Mouse (Mus musculus): ENCODE results near the gene Spata9. TPM values are rescaled to one million over a fixed set of nuclear protein-coding genes. Genes with fewer than 3 reads are reported as not detected.
"Not testable (repeated sequence)": the region's sequence is repeated elsewhere in the genome, so short reads cannot be mapped to it uniquely, and the experiment has no call there.

The Spata9 gene
- polyA plus RNA-seq (2015; fragmentation: Nextera tagmentation; extraction: Ambion mirVana): 0.73 and 0.74 TPM in 2 replicates

DNA sequence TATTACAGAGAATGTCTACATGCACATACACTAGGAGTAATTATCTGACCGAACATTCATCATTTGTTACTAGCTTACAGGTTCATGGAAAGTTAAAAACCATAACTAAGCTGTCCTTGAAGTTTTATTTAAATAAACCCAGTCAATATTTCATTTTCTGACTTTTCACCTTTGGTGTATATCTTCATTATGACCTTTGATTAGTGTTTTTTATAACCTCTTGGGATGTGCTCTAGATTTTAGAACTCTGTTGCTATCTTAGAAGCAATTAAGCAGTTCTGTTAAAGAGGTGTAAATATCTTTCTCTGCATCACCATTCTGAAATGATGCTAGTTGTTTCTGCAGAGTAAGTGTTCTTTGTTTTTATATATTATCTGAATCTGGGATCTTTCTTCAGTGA, at the start of gene Spata9:
Gene Spata9, plus strand, starts transcription at position 301 of the 400 bp plus-strand sequence.
- H3K4me2 ChIP-seq: no peak within 1 kb of the TSS
- ATAC-seq (ENCODE audit: low read depth): no peak

DNA sequence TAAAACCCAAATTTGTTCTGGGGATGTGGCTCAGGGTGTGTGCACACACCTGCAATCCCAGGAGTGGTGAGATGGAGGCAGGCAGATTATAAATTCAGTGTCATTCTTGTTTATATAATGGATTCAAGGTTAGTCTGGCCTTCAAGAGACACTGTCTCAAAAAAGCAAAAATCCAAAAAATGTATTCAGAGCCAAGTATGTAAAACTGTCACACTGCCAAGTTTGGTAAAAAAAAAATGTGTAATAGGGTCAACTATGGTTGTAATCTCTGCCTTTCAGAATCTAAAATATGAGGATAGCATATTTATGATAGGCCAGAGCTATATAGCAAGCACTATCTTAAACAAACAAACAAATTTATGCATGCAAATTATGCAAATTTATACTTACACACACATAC, 39.0 kb upstream of the Spata9 start:
- Histone ChIP-seq H3K4me2 (no peak overlapping the region), H3K9ac (no peak overlapping the region), H3K4me3 (replicated peaks) (no peak overlapping the region), H3K9me3 (replicated peaks) (no peaks in the 10 kb centered on the region), H3K36me3 (peaks cover 4% of the 10 kb centered on the region; the same call in 1 of the 2 replicates), H3K4me1 (replicated peaks) (peaks cover 5% of the 10 kb centered on the region; the same call in 1 of the 2 replicates), H3K27ac (no peak overlapping the region), H3K27me3 (no peaks in the 10 kb centered on the region)
- no peak for DNase-seq
- no peak for ATAC-seq (ENCODE audit: low read depth)

More for the DNA sequence above, at the start of gene Spata9:
- H3K4me1 ChIP-seq (replicated peaks): no peaks in the 10 kb centered on the region
- WGBS (ENCODE audit: insufficient replicate concordance): 54% methylated on average over 1 of the region's 1 CpGs
- no peaks in the 10 kb centered on the region for H3K9me3 ChIP-seq (replicated peaks)
- no peaks in the 10 kb centered on the region for H3K36me3 ChIP-seq
- H3K27ac ChIP-seq: no peak within 1 kb of the TSS
- DNase-seq: no peak
- no peaks in the 10 kb centered on the region for H3K27me3 ChIP-seq
- no peak within 1 kb of the TSS for H3K9ac ChIP-seq
- H3K4me3 ChIP-seq (replicated peaks): no peak within 1 kb of the TSS

DNA sequence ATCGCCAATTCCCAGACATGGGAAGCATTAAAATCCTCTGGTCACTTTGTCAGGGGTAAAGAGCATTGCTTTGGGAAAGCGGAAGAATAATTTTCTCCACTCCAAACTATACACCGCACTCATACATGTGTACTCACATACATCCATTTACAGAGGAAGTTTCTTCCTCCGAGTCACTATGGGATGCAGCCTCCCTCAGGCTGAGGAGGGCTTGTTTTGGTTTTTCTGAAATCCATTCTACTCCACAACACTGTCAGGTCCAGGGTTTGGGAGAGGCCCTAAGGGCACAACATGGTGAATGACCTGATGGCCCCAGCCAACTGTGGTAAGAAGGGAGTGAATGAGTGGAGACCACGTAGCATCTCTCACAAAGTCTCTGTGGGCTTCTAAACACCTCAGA, 37.9 kb upstream of the Spata9 start:
- not testable (repeated sequence) for H3K4me3 ChIP-seq (replicated peaks); H3K27ac ChIP-seq; H3K9ac ChIP-seq; DNase-seq; H3K4me1 ChIP-seq (replicated peaks); ATAC-seq (ENCODE audit: low read depth); H3K4me2 ChIP-seq; H3K9me3 ChIP-seq (replicated peaks); H3K27me3 ChIP-seq; H3K36me3 ChIP-seq
- 73% methylated on average over 5 of the region's 5 CpGs for WGBS (ENCODE audit: insufficient replicate concordance)

DNA sequence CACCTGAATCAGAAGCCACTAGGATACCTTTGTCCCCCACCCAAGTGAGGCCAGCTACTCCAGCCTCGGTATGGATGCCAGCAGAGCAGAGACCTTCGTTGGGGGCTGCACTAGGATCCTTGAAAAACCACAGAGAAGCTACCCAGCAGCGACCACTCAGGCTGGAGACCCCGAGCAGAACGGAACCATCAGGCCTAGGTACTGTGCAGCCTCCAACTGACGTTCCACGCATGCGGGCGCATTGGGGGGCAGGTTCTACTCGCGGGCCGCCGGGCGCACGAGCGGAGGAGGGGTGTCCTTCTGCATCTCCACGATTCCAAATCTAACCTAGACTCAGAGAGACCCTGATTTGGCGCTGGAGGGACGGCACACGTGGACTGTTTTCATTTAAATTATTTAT, 36.9 kb upstream of the Spata9 start:
- H3K4me2 ChIP-seq: no peak overlapping the region
- H3K4me1 ChIP-seq (replicated peaks): peaks cover 5% of the 10 kb centered on the region; the same call in 1 of the 2 replicates
- H3K27me3 ChIP-seq: no peaks in the 10 kb centered on the region
- WGBS (ENCODE audit: insufficient replicate concordance): 75% methylated on average over 20 of the region's 20 CpGs
- H3K36me3 ChIP-seq: peaks cover 4% of the 10 kb centered on the region; the same call in 1 of the 2 replicates
- no peak overlapping the region for H3K9ac ChIP-seq
- DNase-seq (no peak), ATAC-seq (ENCODE audit: low read depth) (no peak)
- H3K4me3 ChIP-seq (replicated peaks): no peak overlapping the region
- H3K27ac ChIP-seq: no peak overlapping the region
- no peaks in the 10 kb centered on the region for H3K9me3 ChIP-seq (replicated peaks)

- 39% methylated on average over 2 of the region's 2 CpGs for WGBS (ENCODE audit: insufficient replicate concordance)
- peaks cover 5% of the 10 kb centered on the region; the same call in 1 of the 2 replicates for H3K4me1 ChIP-seq (replicated peaks)
- no peak overlapping the region for H3K4me3 ChIP-seq (replicated peaks)
- H3K9ac ChIP-seq: no peak overlapping the region
- H3K27me3 ChIP-seq: no peaks in the 10 kb centered on the region
- ATAC-seq (ENCODE audit: low read depth) (no peak), DNase-seq (no peak)
- no peak overlapping the region for H3K27ac ChIP-seq
- H3K36me3 ChIP-seq: peaks cover 4% of the 10 kb centered on the region; the same call in 1 of the 2 replicates
- no peak overlapping the region for H3K4me2 ChIP-seq
- no peaks in the 10 kb centered on the region for H3K9me3 ChIP-seq (replicated peaks)
These were observed 36.3 kb upstream of the Spata9 start for GRCm38 (mm10) chr13:75930660-75931059.

- Histone ChIP-seq H3K27me3 (no peaks in the 10 kb centered on the region), H3K4me1 (replicated peaks) (peaks cover 5% of the 10 kb centered on the region; the same call in 1 of the 2 replicates), H3K27ac (no peak overlapping the region), H3K4me2 (no peak overlapping the region), H3K4me3 (replicated peaks) (no peak overlapping the region), H3K9me3 (replicated peaks) (no peaks in the 10 kb centered on the region), H3K36me3 (peaks cover 4% of the 10 kb centered on the region; the same call in 1 of the 2 replicates), H3K9ac (no peak overlapping the region)
- peak; percentile 60 for ATAC-seq (ENCODE audit: low read depth)
- WGBS (ENCODE audit: insufficient replicate concordance): 18% methylated on average over 5 of the region's 5 CpGs
- DNase-seq: no peak
These were observed 35.9 kb upstream of the Spata9 start for GRCm38 (mm10) chr13:75931073-75931472.

GRCm38 (mm10) chr13:75933287-75933686, 33.7 kb upstream of the Spata9 start:
- Histone ChIP-seq H3K27me3 (no peaks in the 10 kb centered on the region), H3K4me1 (replicated peaks) (peaks cover 5% of the 10 kb centered on the region; the same call in 1 of the 2 replicates), H3K27ac (no peak overlapping the region), H3K4me2 (no peak overlapping the region), H3K9ac (no peak overlapping the region), H3K4me3 (replicated peaks) (no peak overlapping the region), H3K36me3 (peaks cover 12% of the 10 kb centered on the region; the same call in 1 of the 2 replicates), H3K9me3 (replicated peaks) (no peaks in the 10 kb centered on the region)
- WGBS (ENCODE audit: insufficient replicate concordance): 95% methylated on average over 1 of the region's 1 CpGs
- ATAC-seq (ENCODE audit: low read depth): no peak
- DNase-seq: no peak

GRCm38 (mm10) chr13:75938866-75939265, 28.1 kb upstream of the Spata9 start:
- ATAC-seq (ENCODE audit: low read depth) (no peak), DNase-seq (no peak)
- 69% methylated on average over 5 of the region's 5 CpGs for WGBS (ENCODE audit: insufficient replicate concordance)
- no peak overlapping the region for H3K4me2 ChIP-seq
- H3K4me1 ChIP-seq (replicated peaks): peaks cover 17% of the 10 kb centered on the region
- H3K4me3 ChIP-seq (replicated peaks): no peak overlapping the region
- H3K27ac ChIP-seq: no peak overlapping the region
- H3K36me3 ChIP-seq: 0 out of 2 replicates have a peak, but pooled peaks cover 8% of the 10 kb centered on the region
- H3K9ac ChIP-seq: no peak overlapping the region
- no peaks in the 10 kb centered on the region for H3K9me3 ChIP-seq (replicated peaks)
- H3K27me3 ChIP-seq: peaks cover 16% of the 10 kb centered on the region

GRCm38 (mm10) chr13:75940791-75941517, 26.0 kb upstream of the Spata9 start:
- Histone ChIP-seq H3K4me2 (no peak overlapping the region), H3K9me3 (replicated peaks) (no peaks in the 10 kb centered on the region), H3K4me3 (replicated peaks) (no peak overlapping the region), H3K4me1 (replicated peaks) (peaks cover 22% of the 10 kb centered on the region), H3K27me3 (peaks cover 22% of the 10 kb centered on the region), H3K9ac (no peak overlapping the region), H3K27ac (no peak overlapping the region), H3K36me3 (0 out of 2 replicates have a peak, but pooled peaks cover 8% of the 10 kb centered on the region)
- ATAC-seq (ENCODE audit: low read depth): no peak
- no peak for DNase-seq
- 65% methylated on average over 2 of the region's 2 CpGs for WGBS (ENCODE audit: insufficient replicate concordance)

DNA sequence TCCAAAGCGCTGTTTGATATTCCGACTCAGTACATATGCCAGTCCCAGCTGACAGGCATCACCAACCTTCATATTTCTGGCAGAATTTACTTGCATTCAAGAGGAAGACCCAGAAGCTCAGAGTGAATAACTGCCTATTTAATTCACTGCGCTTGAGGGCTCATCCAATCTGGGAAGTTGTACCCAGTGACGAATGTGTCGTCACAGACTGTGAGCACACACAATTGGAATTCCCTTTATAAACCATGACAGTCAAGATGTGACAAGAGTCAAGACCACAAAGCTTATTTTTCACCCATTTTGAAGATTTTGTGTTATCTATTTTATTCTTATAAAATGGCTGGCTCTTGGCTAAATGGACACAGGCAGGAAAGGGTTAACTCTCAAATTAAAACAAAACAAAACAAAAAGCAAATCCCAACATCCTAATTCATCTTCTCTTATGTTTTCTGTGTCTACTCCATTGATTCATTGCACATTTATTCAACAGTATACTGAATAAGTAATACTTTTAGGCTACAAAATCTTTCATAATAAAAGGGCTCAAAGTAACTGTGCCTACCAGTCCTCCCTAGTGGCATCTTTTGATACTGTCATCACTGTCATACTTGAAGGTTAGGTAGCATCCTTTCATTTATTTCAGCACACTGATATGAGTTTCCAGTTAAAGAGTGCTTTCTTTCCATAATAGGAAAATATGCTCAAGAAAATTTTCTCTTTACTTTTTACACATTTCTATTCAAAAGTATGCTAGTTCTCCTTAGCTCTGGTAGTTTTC, 25.2 kb upstream of the Spata9 start:
- no peak overlapping the region for H3K27ac ChIP-seq
- H3K4me3 ChIP-seq (replicated peaks): no peak overlapping the region
- ATAC-seq (ENCODE audit: low read depth) (no peak), DNase-seq (no peak)
- H3K36me3 ChIP-seq: 0 out of 2 replicates have a peak, but pooled peaks cover 8% of the 10 kb centered on the region
- H3K4me1 ChIP-seq (replicated peaks): peaks cover 22% of the 10 kb centered on the region
- H3K9me3 ChIP-seq (replicated peaks): no peaks in the 10 kb centered on the region
- WGBS (ENCODE audit: insufficient replicate concordance): 85% methylated on average over 5 of the region's 5 CpGs
- no peak overlapping the region for H3K9ac ChIP-seq
- no peak overlapping the region for H3K4me2 ChIP-seq
- H3K27me3 ChIP-seq: peaks cover 22% of the 10 kb centered on the region

- WGBS (ENCODE audit: insufficient replicate concordance): 4% methylated on average over 6 of the region's 6 CpGs
- Histone ChIP-seq H3K4me1 (replicated peaks) (peaks cover 22% of the 10 kb centered on the region), H3K27me3 (peaks cover 22% of the 10 kb centered on the region), H3K36me3 (0 out of 2 replicates have a peak, but pooled peaks cover 5% of the 10 kb centered on the region), H3K27ac (no peak overlapping the region; the same call in 1 of the 2 replicates), H3K9me3 (replicated peaks) (no peaks in the 10 kb centered on the region), H3K4me3 (replicated peaks) (peak overlapping the region; percentile 69), H3K4me2 (peak overlapping the region; percentile 84), H3K9ac (peak overlapping the region; percentile 75; the same call in 1 of the 2 replicates)
- DNase-seq (no peak), ATAC-seq (ENCODE audit: low read depth) (no peak)
These were observed 24.2 kb upstream of the Spata9 start for GRCm38 (mm10) chr13:75942731-75943130.
